Mouse (Mus musculus): ENCODE results near the gene Kcna3.

The Kcna3 gene

DNA sequence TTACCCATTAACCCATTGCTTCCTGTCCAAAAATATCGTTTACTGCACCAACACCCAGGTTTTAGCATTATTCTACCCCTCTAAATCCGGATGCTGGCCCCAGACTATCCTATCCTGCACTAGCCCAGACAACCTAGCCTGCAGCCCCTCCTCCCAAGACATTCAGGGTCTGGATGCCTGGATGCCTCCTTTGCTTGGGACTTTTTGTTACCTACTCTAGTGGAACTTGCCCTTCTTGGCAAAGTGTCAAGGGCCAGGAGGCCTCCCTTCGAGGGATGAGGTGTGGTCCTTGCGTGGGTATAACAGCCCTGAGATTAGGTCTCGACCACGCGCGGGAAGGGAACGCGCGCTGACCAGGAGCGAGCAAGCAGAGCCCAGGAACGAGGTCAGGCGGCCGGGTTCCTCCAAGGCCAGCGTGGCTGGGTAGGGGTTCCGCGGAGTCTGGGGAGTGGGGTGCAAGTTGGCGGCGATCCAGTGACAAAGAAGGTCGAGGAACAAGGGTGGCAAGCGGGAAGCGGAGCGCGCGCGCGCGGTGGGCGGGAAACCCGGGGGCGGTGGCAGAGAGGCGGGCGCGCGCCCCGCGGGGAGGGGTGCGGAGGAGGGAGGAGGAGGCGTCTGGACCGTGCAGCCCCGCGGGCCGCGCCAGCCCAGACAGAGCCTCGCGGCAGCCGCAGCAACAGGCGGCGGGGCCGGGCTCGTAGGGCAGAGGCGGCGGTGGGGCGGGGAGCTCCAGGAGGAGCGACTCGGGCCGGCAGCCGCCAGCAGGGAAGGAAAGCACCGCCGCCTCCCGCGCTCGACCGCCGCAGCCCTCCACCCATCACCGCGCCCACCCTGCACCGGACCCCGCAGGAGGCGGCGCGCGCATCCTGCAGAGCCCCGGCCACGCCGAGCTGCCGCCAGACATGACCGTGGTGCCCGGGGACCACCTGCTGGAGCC is at the start of gene Kcna3:
Gene Kcna3 (plus strand): TSS at position 649 of the 937 bp plus-strand sequence.
- DNase-seq (ENCODE audit: low read depth), result peak; percentile 68

DNA sequence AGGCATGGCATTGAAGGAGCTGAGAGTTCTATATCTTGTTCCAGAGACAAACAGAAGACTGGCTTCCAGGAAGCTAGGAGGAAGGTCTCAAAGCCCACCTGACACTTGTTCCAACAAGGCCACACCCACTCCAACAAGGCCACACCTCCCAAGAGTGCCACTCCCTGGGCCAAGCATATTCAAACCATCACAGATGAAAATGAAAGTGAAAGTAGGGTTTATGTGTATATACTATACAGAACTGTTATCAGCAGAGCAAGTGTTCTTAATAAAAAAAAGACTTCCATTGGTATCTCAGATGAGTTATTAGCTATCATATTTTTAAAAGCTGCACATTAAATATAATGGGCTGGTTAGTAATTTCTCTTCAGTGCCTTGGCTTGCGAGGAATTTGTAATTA is 44.6 kb upstream of the Kcna3 start:
- peak; percentile 9 for DNase-seq (ENCODE audit: low read depth)

DNA sequence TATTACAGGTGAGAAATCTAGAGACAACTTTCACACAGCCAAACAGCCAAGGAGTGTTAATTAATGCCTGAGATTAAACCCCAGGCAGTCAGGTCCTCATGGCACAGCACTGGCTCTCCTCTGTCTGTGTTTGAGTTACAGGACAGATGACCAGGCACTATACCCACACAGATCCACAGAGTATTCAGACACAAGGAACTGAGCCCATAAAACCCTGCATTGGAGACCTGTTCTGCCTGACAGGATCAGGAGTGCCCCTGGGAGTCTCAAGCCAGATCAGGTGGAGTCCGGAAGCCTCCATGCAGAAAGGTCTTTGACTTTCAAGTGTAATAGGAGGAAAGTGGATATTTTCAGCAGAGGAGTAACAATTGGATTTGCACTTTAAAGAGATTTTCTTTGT is 40.6 kb upstream of the Kcna3 start:
- no peak for DNase-seq (ENCODE audit: low read depth)

DNA sequence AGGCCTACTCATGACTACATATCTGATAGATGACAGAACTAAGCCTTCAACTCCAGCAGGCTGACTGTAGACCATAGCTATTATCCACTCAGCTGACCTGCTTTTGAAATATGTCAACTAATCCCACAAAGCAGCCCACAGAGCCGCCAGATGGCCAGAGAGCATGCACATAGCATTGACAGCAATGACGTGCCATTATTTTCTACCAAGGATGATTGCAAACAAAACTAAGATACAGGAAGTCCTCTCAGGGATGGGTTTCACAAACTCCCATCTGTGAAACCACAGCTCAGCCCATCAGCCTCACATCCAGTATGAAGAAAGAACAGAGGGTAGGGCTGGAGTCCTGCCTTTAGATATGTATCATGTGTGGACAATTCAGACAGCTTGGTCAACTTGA is 39.8 kb upstream of the Kcna3 start:
- peak; percentile 61 for DNase-seq (ENCODE audit: low read depth)

DNA sequence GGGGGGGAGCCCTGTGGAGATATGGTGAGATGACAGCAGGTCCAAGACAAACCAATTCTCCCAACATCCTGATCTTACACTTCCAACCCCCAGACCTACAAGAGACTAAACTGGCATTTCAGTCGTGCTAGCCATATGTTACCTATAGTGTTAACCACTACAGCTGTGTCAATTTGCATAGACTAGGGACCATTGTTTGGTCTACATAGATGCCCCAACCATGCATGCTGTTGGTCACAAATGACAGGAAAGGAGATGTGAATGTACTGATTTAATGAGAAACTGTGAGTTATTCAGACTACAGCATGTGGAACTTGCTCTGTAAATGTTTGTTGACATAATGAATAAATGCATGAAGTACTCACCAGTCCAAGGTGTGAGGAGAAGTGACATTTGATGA is 37.6 kb upstream of the Kcna3 start:
- DNase-seq (ENCODE audit: low read depth), result no peak

DNA sequence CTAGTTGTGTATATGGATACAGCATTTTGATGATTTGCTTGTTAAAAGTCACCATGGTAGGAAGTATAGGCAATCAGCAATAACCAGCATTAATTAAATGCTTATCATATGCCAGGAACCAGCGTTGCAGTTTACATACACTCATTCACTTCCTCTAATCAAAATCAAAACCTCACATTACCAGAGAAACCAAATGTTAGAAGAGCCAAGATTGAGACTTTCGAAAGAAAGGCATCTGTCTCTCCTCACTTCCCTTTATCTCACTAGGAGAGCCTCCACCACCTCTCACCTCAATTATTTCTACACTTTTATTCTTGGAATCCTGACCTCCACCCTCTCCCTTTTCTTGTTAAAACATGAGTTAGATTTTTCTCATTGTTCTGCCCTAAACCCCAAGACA is 35.8 kb upstream of the Kcna3 start:
- DNase-seq (ENCODE audit: low read depth), result no peak

DNA sequence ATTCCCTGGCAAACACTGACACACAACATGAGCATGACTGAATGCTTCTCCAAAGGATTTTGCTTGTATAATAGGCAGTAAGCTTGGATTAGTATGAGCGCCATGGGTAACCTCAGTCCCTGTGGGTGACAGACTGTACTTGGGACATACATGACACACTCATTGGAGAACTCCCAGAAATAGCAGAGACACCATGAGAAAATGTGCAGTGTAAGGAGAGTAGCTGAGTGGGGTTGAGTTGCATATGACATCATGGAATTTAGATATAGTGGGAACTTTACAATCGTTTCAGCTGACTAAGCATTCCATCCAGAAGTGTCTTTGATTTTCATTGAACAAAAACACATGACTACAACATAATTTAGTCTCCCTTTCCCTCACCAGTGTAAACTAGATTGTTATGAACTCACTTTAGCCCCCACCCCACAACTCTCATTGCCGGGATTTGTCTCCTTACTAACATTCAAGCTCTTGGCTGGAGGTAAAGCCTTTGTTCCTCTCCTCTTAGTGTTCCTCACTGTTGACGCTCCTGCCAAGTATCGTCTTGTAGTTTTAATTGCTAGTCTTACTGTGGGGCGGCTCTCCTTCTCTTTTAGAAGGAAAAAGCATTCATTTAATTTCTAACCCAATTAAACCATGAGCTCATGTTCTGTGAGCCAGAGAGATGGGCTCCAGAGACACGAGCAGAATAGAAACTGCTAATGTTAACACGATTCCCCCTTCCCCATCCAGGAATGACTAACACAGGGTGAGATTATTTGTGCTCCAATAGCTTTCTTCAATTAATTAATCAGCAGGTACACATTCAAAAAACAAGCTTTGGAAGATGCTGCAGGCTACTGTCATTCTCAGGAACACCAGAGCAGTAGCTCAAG is 33.5 kb upstream of the Kcna3 start:
- DNase-seq (ENCODE audit: low read depth), result no peak

DNA sequence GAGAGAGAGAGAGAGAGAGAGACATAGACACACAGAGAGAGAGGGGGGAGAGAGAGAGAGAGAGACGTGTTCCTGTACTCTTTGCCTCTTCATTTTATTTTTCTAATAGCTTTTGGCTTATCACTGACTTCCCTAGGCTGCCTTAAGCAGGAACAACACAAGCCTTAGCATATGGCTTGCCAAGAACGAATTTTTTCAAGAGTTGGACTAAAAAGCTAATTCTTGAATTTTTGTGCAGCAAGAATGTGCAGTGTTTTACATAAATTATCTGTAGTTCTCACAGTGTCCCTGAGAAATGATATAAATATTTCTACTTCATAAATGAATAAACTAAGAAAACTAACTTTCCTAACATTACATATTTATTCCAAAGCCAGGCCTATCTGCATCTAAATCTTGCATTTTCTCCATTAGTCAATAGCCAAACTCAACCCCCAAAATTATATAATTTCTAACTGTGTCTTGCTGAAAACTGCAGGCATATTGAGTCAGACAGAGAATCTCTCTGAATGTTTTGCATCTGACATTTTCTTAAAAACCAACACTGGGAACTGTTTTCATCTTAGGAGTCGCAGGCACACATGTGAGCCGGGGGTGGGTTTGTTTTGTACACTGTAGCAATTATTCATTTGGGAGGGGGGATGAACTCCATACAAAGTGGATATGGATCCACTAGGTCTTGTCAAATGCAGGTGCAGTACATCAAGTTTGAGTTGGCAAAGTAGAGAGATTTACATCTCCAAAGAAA is 26.5 kb upstream of the Kcna3 start:
- no peak for DNase-seq (ENCODE audit: low read depth)

DNA sequence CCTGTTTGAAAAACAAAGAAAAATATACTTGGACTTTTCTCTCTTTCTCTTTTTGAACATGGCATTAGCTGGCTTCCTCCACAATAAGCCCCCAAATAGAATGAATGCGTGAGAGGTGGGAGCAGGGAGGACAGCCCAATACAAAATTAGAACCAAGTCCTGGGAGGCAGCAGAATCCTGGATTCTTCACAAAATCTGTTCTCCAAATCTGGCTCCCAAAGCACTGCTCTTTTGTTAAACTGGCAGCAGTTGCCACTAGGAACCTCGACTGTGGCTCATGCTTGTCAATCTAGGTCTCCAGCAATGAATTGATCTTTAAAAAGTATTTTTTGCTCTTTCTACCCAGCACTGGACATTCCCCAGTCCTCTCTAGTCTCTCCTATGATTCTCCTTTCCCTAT is 17.7 kb upstream of the Kcna3 start:
- DNase-seq (ENCODE audit: low read depth), result no peak

DNA sequence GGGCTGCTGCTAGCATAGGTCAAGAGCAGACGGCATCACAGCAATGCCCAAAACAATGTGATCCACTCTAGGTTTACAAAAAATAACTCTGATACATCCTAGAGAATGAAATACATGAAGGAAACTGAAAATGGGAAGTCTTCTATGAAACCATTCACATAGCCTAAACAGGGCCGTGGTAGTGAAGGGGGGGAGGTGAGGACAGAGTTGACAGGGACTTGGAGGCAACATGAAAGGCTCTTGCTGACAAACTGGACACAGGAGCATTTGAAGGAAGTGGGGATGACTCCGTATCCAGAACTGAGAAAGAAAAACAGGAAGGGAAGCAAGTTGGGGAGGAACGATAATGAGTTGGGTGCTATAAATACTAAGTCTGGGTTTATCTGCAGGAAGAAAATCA is 4.4 kb upstream of the Kcna3 start:
- no peak for DNase-seq (ENCODE audit: low read depth)

DNA sequence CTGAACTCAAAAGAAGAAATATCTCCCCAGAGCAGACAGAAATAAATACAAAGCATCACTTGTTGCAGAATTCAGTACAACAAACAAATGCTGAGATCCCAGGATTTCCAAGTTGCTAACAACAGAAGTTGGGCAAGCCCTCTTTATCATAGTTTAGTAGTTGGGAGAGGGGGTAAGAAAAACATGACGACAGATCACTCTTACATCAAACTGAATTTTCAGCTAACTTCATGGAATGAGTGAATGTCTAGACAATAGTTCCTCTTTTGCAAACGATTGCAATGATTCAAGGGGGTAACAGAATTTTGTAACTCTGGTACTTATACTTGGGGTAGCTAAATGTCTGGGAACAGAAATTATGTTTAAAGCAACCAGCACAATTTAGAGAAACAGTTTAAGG is 1.2 kb upstream of the Kcna3 start:
- DNase-seq (ENCODE audit: low read depth), result peak; percentile 71

DNA sequence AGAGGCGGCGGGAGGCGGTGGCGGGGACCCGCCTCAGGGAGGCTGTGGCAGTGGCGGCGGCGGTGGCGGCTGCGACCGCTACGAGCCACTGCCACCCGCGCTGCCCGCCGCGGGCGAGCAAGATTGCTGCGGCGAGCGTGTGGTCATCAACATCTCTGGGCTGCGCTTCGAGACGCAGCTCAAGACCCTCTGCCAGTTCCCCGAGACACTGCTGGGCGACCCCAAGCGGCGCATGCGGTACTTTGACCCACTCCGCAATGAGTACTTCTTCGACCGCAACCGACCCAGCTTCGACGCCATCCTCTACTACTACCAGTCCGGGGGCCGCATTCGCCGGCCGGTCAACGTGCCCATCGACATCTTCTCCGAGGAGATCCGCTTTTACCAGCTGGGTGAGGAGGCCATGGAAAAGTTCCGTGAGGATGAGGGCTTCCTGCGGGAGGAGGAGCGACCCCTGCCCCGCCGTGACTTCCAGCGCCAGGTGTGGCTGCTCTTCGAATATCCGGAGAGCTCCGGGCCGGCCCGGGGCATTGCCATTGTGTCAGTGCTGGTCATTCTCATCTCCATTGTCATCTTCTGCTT is 580 bp downstream of the Kcna3 start:
- DNase-seq (ENCODE audit: low read depth), result peak; percentile 33

DNA sequence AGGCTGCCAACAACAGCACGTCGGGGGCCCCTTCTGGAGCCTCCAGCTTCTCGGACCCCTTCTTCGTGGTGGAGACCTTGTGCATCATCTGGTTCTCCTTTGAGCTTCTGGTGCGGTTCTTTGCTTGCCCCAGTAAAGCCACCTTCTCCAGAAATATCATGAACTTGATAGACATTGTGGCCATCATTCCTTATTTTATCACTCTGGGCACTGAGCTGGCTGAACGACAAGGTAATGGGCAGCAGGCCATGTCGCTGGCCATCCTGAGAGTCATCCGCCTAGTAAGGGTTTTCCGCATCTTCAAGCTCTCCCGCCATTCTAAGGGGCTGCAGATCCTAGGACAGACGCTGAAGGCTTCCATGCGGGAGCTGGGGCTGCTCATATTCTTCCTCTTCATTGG is 1.1 kb downstream of the Kcna3 start:
- no peak for DNase-seq (ENCODE audit: low read depth)

DNA sequence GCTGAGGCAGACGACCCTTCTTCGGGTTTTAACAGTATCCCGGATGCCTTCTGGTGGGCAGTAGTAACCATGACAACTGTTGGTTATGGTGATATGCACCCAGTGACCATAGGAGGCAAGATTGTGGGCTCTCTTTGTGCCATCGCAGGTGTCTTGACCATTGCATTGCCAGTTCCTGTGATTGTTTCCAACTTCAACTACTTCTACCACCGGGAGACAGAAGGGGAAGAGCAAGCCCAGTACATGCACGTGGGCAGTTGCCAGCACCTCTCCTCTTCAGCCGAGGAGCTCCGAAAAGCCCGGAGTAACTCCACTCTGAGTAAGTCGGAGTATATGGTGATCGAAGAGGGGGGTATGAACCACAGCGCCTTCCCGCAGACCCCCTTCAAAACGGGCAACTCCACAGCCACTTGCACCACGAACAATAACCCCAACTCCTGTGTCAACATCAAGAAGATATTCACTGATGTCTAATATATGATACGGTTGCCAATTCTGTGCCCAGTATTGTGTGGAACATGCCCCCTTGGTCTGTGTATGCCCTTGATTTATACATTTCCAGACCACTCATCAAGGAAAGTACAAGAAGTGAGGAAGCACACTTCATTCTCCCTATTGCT is 1.7 kb downstream of the Kcna3 start:
- peak; percentile 60 for DNase-seq (ENCODE audit: low read depth)

DNA sequence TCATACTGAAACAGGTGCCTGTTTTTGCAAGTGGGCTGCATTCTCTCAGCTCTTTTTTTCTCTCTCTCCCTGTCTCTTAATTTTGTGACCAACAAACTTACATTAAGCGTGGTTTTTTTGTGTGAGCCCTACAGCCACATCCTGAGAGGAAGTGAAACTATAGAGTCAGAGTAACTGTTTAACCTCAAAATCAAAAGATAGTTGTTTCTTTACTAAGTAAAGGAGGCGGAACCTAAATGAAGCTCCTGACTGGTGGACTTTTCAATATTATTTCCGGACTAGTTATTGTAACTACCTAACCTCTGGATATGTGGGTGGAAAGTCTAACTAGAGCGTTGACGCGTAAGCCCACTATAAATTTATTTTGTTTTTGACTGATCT is 2.2 kb downstream of the Kcna3 start:
- peak; percentile 94 for DNase-seq (ENCODE audit: low read depth)

DNA sequence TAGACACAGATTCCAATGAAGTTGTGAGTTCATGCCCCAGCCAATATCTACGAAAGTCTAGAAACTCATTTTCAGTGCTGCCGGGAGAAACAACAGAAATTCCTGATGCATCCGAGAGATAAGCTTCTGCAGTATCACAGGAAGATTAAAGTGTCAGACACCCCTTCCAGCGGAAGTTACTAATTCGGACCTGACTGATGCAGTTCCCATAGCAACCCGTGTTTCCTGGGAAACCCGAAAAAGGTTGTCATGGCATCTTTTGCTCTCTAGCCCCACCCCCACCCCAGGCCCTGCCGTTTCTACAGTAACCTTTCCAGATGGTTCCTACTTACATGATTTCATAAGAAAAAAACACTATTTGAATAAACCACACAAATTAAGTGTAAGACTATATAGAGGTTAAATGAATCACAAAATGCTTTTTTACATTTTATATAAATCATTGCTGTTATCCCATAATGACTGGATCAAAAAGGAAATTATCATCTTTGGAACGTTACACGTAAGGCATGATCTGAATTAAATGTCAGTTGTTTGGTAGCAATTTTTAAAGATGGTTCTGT is 2.8 kb downstream of the Kcna3 start:
- peak; percentile 88 for DNase-seq (ENCODE audit: low read depth)

DNA sequence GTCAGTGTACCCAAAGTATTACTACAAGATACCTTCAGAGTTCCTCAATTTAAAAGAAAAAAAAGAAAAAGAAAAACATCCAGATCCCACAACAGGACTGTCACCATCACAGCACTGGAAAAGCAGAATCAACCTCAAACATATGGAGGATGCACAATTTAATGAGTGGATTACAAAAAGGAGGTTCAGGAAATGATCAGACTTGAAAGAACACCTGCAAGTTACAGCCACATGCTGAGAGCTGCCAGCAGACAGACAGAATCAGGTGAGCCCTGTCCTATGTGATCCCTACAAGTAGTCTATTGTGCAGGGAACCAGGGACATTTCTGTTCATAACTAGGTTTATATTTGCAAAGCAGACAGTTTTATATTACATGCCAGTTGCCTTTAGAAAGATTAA is 3.3 kb downstream of the Kcna3 start:
- DNase-seq (ENCODE audit: low read depth), result no peak

DNA sequence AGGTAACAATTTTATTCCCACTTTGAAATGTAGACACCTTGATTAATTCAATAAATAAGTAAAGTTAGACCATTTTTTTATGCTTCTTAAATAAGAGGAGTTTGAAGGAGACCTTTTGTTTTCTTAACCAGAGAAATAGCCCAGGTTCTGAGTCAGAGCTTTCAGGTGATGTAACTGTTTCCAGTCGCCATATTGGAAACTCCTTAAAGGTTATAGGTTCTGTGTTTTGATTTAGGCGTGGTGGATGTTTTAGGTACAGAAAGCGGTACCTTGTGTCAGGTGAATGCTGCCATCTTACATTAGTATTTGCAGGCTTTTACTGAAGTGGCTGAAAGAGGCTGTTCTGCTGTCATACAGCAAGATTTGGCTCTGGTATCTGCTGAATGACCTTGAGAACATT is 4.4 kb downstream of the Kcna3 start:
- peak; percentile 42 for DNase-seq (ENCODE audit: low read depth)

DNA sequence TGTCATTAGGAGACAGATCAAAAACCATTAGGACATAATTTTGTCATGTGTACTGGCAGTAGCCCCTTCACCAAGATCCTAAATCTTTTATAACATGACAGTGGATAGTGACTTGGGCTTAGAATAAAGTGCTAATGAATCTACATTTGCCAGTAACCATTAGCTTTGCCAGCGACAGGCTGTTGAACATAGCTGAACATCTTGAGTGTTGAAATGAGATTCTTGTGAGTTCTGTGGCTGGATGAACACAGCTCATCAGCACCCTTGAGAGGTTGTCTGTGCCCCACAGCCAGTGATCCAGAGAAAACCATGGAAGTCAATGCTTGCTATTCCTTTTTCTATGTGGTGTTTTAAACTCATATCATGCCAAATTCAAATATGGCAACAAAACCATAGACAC is 5.7 kb downstream of the Kcna3 start:
- no peak for DNase-seq (ENCODE audit: low read depth)

DNA sequence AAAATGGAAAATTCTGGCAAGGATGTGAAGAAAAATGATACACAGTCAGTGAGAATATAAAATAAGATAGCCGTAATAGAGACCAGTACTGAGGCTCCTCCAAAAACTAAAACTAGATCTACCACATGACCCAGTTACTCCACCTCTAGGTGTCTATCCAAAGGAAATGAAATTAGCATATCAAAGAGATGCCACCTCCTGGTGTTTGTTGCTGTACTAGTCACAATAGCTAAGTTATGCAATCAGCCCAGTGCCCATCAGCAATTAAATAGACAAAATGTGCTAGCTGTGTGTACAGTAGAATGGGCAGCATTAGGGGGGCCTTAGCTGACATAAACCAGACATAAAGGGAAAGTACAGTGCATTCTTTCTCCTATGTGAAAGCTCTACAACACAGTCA is 25.5 kb downstream of the Kcna3 start:
- DNase-seq (ENCODE audit: low read depth), result no peak

DNA sequence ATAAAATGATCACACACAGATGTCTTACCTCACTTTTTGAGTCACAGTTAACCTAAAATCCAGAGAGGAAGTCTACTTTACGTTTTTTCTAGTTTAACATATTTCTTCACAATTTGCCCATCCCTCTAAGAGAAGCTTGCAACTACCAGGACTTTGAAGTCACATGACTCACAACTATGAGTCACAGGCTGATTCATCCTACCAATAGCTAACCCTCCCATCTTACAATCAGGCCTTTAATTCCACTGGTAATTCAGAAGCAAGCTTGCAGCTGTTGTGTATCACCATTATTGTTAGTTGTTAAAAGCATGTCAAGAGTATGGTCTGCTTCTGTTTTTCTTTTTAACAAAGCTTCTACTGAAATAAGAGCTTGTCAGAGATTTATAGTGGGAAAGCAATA is 26.8 kb downstream of the Kcna3 start:
- peak; percentile 96 for DNase-seq (ENCODE audit: low read depth)

Measured in 416B (cell line).